Mouse (Mus musculus) liver, adult 2 months (tissue): ENCODE measurements around the gene Kcng4. TPM values are rescaled to one million over a fixed set of nuclear protein-coding genes. Genes with fewer than 3 reads are reported as not detected.

Experiments
- DNase-seq: peaks from one replicate; pipeline ENCODE4 v3.0.0-alpha.2; 2011; ENCODE audit warnings: low read depth, low spot score; ENCODE audit errors: extremely low read depth
- H3K27ac ChIP-seq: fragments of 200-500 bp; replicated peaks from 2 replicates; pipeline ENCODE4 v1.5.1; 2012; ENCODE audit warnings: low read depth, mild to moderate bottlenecking, control low read depth, inconsistent platforms, low read length; ENCODE audit not compliant: insufficient read depth
- H3K27me3 ChIP-seq: fragments of 200-500 bp; 2 replicates; pipeline ENCODE4 v1.6.1; 2012; ENCODE audit warnings: mild to moderate bottlenecking, moderate library complexity, low read length, inconsistent platforms; ENCODE audit not compliant: control insufficient read depth, insufficient read depth
- H3K36me3 ChIP-seq: fragments of 200-500 bp; 2 replicates; pipeline ENCODE4 v1.6.1; 2012; ENCODE audit warnings: low read length, inconsistent platforms; ENCODE audit not compliant: control insufficient read depth, insufficient read depth
- H3K4me1 ChIP-seq: fragments of 200-500 bp; 2 replicates; pipeline ENCODE4 v1.6.1; 2011; ENCODE audit warnings: low read length; ENCODE audit not compliant: control insufficient read depth, insufficient read depth
- H3K4me3 ChIP-seq: fragments of 200-500 bp; 2 replicates; pipeline ENCODE4 v1.5.1; 2011; ENCODE audit warnings: low read depth, mild to moderate bottlenecking, control low read depth, low read length, moderate library complexity; ENCODE audit not compliant: insufficient read depth
- H3K79me2 ChIP-seq: fragments of 200-500 bp; 2 replicates; pipeline ENCODE4 v1.6.1; 2012; ENCODE audit warnings: inconsistent platforms, mild to moderate bottlenecking, low read length, moderate library complexity; ENCODE audit not compliant: control insufficient read depth, insufficient read depth
- H3K9ac ChIP-seq: fragments of 200-500 bp; 2 replicates; pipeline ENCODE4 v1.6.1; 2012; ENCODE audit warnings: low read depth, mild to moderate bottlenecking, control low read depth, inconsistent platforms, low read length
- CTCF ChIP-seq: fragments of 200-500 bp; IDR thresholded peaks from 2 replicates; pipeline ENCODE4 v1.5.1; 2011; ENCODE audit warnings: low read depth, low read length, control low read depth
- POLR2A ChIP-seq: fragments of 200-500 bp; IDR thresholded peaks from 2 replicates; pipeline ENCODE4 v1.6.1; 2011; ENCODE audit warnings: low read length, control low read depth; ENCODE audit not compliant: insufficient read depth; ENCODE audit errors: extremely low read depth
- WGBS: fragments of 180-500 bp; shearing (Covaris S2); methylation state at CpG from one replicate; pipeline ENCODE4 v1.1.7; 2018; 5-methylcytosine and 5-hydroxymethylcytosine counted together
- polyA plus RNA-seq: library from polyadenylated mRNA; depleted of rRNA; stranded (reverse); fragments of >200 nt; gene quantifications from 2 replicates; pipeline ENCODE4 v1.2.3, GENCODE M21; 2012
- total RNA-seq: library from RNA; depleted of rRNA; stranded (reverse); fragments of >200 nt; gene quantifications from 2 replicates; pipeline ENCODE4 v1.2.3, GENCODE M21; 2014

Kcng4 gene
- total and polyA plus RNA-seq, 2 experiments = under 0.01 TPM; not detected in 1

GRCm38 (mm10) chr8:119670419-119671091, 35.1 kb upstream of the Kcng4 start:
- WGBS = 17% methylated on average over 16 of the region's 16 CpGs
- no peaks in the 10 kb centered on the region for H3K36me3 ChIP-seq
- H3K9ac ChIP-seq = 0 out of 2 replicates have a peak overlapping the region, but pooled peaks have one; percentile 10
- TF ChIP-seq CTCF (no peak), POLR2A (no peak)
- no peak overlapping the region for H3K27ac ChIP-seq
- H3K4me3 ChIP-seq = no peak overlapping the region
- H3K27me3 ChIP-seq = no peaks in the 10 kb centered on the region
- no peaks in the 10 kb centered on the region for H3K4me1 ChIP-seq
- no peaks in the 10 kb centered on the region for H3K79me2 ChIP-seq
- DNase-seq = no peak

- H3K4me3 ChIP-seq = no peak overlapping the region
- TF ChIP-seq POLR2A (no peak), CTCF (peak; percentile 70)
- WGBS = 37% methylated on average over 12 of the region's 12 CpGs
- no peak overlapping the region for H3K9ac ChIP-seq
- no peak overlapping the region for H3K27ac ChIP-seq
- no peaks in the 10 kb centered on the region for H3K4me1 ChIP-seq
- H3K79me2 ChIP-seq = no peaks in the 10 kb centered on the region
- no peaks in the 10 kb centered on the region for H3K36me3 ChIP-seq
- no peak for DNase-seq
- H3K27me3 ChIP-seq = no peaks in the 10 kb centered on the region
These were observed 33.8 kb upstream of the Kcng4 start for GRCm38 (mm10) chr8:119669284-119669683.

GRCm38 (mm10) chr8:119668447-119668846, 33.0 kb upstream of the Kcng4 start:
- H3K27ac ChIP-seq = no peak overlapping the region
- TF ChIP-seq CTCF (no peak), POLR2A (no peak)
- WGBS = 59% methylated on average over 9 of the region's 9 CpGs
- H3K27me3 ChIP-seq = no peaks in the 10 kb centered on the region
- H3K36me3 ChIP-seq = no peaks in the 10 kb centered on the region
- no peak overlapping the region for H3K9ac ChIP-seq
- no peaks in the 10 kb centered on the region for H3K4me1 ChIP-seq
- H3K4me3 ChIP-seq = no peak overlapping the region
- DNase-seq = no peak
- H3K79me2 ChIP-seq = no peaks in the 10 kb centered on the region

- peak within 1 kb of the TSS; percentile 49 for H3K4me3 ChIP-seq
- DNase-seq = no peak
These were observed 30.9 kb upstream of the Kcng4 start, which contains the start of gene Wfdc1 for GRCm38 (mm10) chr8:119666219-119666951. Gene Wfdc1 (plus strand): TSS chr8:119666365.

GRCm38 (mm10) chr8:119665270-119665669, 29.8 kb upstream of the Kcng4 start:
- no peak for DNase-seq
- WGBS = 69% methylated on average over 6 of the region's 6 CpGs

More at GRCm38 (mm10) chr8:119666219-119666951, 30.9 kb upstream of the Kcng4 start, which contains the start of gene Wfdc1:
- no peaks in the 10 kb centered on the region for H3K27me3 ChIP-seq
- no peaks in the 10 kb centered on the region for H3K4me1 ChIP-seq
- no peaks in the 10 kb centered on the region for H3K79me2 ChIP-seq
- TF ChIP-seq POLR2A = no peak
- no peak for TF ChIP-seq CTCF
- H3K36me3 ChIP-seq = no peaks in the 10 kb centered on the region
- peak within 1 kb of the TSS; percentile 34 for H3K9ac ChIP-seq
- H3K27ac ChIP-seq = no peak within 1 kb of the TSS; the same call in 1 of the 2 replicates
- WGBS = 48% methylated on average over 14 of the region's 14 CpGs

More at GRCm38 (mm10) chr8:119665270-119665669, 29.8 kb upstream of the Kcng4 start:
- Histone ChIP-seq H3K4me1 (peaks cover 3% of the 10 kb centered on the region; the same call in 1 of the 2 replicates), H3K79me2 (no peaks in the 10 kb centered on the region), H3K27me3 (no peaks in the 10 kb centered on the region), H3K27ac (no peak overlapping the region; the same call in 1 of the 2 replicates), H3K36me3 (no peaks in the 10 kb centered on the region), H3K9ac (no peak overlapping the region), H3K4me3 (no peak overlapping the region)
- no peak for TF ChIP-seq CTCF
- no peak for TF ChIP-seq POLR2A
